Mouse (Mus musculus): ENCODE measurements around the gene Prlr.

Prlr gene
- long read RNA-seq, experiment 1, full-length matches to known transcripts = 139 of 195 reads
- long read RNA-seq, experiment 1, partial matches to known transcripts = 22 of 195 reads
- long read RNA-seq, experiment 1, other reads (novel, unspliced or antisense) = 34 of 195 reads
- long read RNA-seq, experiment 2, full-length matches to known transcripts = 53 of 80 reads
- long read RNA-seq, experiment 2, partial matches to known transcripts = 11 of 80 reads
- long read RNA-seq, experiment 2, other reads (novel, unspliced or antisense) = 16 of 80 reads

GRCm38 (mm10) chr15:10177083-10177482 lies at the start of gene Prlr:
TSS of gene Prlr (plus strand) at chr15:10177238.
- intact Hi-C loops (cut with DNase I) = no loop called here

DNA sequence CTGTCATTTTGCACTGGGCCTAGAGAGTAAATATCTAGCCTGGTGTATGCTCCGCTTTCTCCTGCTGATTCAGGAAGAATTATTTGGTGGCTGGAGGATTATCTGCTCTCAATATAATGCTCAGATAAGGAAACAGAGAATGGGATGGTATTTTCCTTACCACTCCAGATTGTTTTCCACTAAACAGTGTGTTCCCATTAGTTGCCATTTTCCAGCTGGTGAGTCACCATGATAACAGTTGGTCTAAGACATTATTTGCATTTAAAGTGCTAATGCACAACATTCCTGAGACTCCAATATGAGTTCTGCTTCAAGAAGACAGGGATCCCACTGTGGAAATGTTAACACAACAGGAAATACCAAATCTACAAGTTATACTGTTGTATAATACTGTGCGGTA lies 43.3 kb upstream of the Prlr start:
- intact Hi-C loops (cut with DNase I) = no loop called here

DNA sequence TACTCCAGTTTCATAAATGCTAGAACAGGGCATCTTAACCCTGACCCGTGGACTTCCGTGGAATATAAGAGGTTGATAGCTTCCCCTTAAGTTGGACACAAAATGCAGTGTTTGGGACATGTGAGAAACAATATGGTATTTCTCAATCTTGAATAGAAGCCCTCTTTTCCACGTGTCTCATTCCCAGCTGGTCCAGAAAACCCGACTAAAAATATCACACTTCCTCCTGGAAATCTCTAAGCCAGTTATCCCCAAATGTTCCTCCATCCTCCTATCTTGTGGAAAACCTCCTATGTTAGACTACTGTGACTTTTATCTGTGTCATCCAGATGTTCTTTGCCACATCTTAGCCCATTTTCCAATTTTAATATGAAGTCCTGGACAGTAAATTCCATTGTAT lies 42.1 kb upstream of the Prlr start:
- intact Hi-C loops (cut with DNase I) = no loop called here

GRCm38 (mm10) chr15:10144520-10144919 lies 32.5 kb upstream of the Prlr start:
- intact Hi-C loops (cut with DNase I) = no loop called here

DNA sequence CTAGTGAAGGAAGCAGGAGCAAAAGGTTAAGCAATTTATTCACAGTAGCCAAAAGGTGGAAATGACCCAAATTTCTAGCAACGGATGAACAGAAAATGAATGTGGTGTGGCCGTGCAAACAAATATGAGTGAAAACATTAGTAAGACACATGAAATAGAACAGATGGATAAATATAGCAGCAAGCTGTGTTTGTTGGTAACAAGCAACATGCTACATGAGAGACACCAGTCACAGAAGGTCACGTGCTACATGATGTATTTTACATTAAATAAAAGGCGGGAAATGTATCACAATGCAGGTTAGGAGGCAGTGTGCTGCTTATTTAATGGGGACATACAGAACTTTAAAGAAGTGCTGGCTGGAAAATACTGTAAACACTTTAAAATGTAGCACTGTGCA lies 28.8 kb upstream of the Prlr start:
- intact Hi-C loops (cut with DNase I) = no loop called here

DNA sequence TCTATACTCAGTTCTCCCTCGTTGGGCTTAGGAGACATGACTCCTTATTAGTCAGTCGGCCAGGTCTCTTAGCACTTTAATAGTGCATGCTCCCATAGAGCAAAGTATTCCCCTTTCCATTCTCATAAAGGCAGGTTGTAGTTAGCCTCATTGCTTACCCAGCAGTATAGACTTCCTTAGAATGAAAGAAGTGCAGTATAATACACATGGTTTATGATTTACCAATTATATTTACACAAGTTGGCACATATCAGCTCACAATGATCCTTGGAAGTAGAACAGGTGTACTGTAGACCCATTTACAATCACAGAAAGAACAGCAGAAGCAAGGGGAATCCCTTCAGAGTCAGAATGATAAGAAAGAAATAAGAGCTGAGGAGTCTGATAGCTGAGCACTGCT lies 16.4 kb upstream of the Prlr start:
- intact Hi-C loops (cut with DNase I) = no loop called here

- intact Hi-C loops (cut with DNase I) = no loop called here
Observed at GRCm38 (mm10) chr15:10175078-10175477, 2.0 kb upstream of the Prlr start.

DNA sequence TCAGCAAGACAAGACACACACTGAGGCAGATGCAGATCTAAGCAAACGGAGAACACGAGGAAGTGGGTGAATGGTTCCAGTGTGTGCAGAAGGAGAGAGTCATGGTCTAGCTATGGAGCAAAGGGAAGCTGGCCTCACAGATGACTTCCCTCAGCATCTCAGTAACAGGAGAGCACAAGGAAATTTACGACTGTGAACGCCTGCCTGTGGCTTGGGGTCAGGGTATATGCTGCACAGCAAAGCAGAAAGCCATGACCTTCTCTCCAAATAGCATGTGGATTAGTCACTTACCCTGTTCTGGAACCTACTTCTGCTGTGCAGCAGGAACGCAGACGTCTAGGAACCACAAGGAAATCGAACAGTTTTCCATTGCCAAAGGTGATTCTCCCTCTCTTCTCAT lies 1.4 kb upstream of the Prlr start:
- intact Hi-C loops (cut with DNase I) = no loop called here

GRCm38 (mm10) chr15:10177519-10178130 lies 587 bp downstream of the Prlr start:
- intact Hi-C loops (cut with DNase I) = loop anchor here (2.0 kb wide), 1 partner anchor 135 kb away; no protein-coding TSS in a partner anchor

- intact Hi-C loops (cut with DNase I) = loop anchor here (2.0 kb wide), 1 partner anchor 135 kb away; no protein-coding TSS in a partner anchor
Observed at GRCm38 (mm10) chr15:10178131-10178566, 1.1 kb downstream of the Prlr start.

- intact Hi-C loops (cut with DNase I) = no loop called here
Observed at GRCm38 (mm10) chr15:10180694-10181093, 3.7 kb downstream of the Prlr start.

DNA sequence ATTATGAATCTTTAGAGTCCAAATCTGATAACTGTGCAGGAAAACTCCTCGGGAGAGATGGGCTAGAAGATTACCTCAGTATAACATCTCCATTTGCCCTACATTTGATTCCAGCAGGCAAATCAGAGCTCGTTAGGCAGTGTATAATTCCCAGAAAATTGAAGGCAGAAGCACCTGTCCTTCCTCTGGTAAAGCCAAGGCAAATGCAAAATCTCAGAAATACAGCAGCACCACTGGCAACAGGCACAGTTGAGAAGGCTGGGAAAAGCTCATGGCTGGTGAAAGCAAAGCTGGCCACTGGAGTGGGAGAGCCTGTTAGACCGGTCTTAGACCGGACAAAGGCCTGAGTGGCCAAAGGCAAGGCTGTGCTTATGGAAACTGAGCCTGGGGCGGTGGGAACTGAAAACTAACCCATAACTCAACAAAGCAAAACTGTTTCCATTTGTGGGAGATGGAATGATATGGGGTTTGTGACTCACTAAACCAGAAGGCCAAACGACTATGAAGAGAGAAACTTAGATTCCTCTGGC lies 15.1 kb downstream of the Prlr start:
- intact Hi-C loops (cut with DNase I) = no loop called here

DNA sequence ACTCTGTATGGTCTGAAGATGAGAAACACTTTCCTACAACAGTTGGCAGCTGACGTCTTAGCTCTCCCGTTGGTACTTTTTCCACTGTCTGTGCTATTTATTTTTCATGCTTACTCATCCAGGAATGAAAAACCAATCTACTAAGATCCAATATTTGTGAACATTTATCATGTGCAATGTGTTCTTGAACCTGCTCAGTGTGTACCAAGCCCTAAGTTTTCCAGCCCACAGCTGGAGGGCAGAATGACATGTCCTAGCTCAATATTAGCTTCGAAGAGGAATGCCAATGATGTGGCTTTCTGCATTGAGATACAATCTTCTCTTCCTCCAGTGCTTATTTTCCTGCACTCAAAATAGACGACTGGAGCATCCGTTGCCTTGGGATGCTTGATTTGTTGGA lies 24.0 kb downstream of the Prlr start:
- intact Hi-C loops (cut with DNase I) = no loop called here

GRCm38 (mm10) chr15:10202504-10203302 lies 25.7 kb downstream of the Prlr start:
- intact Hi-C loops (cut with DNase I) = no loop called here

GRCm38 (mm10) chr15:10210261-10210770 lies 33.3 kb downstream of the Prlr start:
- intact Hi-C loops (cut with DNase I) = no loop called here

DNA sequence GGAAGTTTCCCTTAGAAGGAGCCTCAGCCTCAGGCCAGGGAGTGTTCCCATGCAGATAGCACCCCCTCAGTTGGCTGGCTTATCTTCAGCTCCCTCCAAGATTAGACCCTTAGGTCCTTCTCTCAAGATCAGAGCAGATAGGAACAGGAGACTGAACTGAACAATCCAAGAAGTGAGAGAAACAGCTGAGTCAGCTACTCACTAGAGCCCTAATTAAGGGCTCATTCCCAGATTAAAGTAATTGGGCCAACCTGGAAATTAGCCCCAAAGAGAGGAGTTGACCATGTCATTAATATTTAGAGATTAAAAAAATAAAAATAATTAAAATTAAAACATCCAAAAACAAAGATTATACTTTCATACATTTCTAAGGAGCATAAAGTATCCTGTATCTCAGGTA lies 35.0 kb downstream of the Prlr start:
- intact Hi-C loops (cut with DNase I) = no loop called here

GRCm38 (mm10) chr15:10213213-10213612 lies 36.2 kb downstream of the Prlr start:
- intact Hi-C loops (cut with DNase I) = no loop called here

DNA sequence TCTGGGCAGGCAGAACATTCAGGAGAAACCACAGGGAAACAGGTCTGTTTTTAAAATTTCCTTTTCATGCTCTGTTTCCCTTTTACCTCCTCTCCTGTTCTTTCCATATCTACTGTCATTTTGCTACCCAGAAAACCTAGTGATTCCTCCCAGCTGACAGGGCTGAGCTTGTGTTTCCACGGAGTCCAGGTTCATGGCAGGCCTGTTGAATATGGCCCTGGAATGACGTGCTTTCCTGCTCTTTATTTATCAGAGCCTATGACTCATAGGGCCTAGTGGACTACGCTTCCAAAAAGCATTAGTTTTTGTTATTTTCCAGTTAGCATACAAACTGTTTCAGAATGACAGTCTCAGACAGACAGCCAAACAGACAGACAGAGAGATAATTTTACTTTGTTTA lies 36.7 kb downstream of the Prlr start:
- intact Hi-C loops (cut with DNase I) = no loop called here

- intact Hi-C loops (cut with DNase I) = no loop called here
Observed at GRCm38 (mm10) chr15:10215719-10216118, 38.7 kb downstream of the Prlr start.

DNA sequence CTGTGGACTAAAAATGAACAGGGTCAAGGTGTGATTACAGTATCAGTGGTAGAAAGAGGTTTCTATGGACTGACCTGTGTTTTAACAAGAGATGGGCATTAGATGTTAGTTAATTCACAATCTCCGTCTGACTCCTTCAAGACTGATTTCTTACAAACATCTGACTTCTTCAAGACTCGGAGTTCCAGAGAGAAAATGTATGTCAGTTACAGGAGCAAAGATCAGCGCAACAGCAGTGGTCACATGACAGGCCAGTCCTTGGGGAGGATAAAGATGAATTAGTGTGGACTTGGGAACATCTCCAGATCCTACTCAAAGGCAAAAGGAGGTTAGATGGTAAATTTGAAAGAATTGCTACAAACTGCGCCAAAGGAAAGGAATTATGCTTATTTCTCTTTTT lies 39.2 kb downstream of the Prlr start:
- intact Hi-C loops (cut with DNase I) = no loop called here

DNA sequence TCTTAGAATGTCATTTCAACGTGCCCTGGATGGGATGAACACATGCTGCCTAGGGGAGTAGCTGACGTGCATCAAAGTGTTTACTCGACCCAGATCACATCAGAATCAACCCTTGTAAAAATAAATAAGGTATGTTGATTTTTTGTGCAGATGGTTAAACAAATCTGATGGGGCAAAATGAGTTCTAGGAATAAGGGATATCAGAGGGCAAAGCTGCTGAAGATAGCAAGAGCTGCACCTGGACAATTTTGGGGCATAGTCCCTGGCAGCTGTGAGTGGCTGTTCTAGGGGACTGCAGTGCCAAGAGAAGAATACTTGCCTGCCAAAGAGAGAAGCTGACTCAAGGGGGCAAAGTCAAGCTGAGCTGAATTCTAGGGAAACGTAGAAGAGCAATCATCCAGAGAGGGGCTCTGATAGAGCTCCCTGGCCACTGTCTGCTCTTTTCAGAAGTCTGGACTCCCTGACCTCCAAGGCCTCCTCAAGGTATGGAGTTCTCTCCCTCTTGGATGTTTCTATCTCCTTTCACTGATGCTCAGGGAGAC lies 46.6 kb downstream of the Prlr start:
- intact Hi-C loops (cut with DNase I) = no loop called here

DNA sequence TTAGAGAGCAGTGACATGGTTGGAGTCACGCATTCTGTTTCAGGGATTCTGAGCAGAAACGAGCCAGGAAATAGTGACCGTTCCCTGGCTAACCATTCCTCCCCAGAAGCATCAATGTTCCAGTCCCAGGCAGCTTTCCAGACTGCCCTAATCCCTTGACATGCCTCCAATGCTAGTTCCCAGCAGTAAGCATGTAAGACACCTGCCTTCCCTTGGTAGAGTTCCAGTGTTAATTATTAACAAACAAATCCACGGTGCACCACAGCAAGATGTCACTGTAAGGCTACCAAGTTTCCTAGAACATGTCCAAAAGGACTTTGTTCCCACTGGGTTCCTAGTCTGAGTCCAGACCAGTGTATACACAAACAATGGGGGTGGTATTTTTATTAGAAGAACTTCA lies 48.7 kb downstream of the Prlr start:
- intact Hi-C loops (cut with DNase I) = no loop called here
